Mouse (Mus musculus) cortical plate, adult 2 months (tissue): ENCODE data around the gene Rps15. TPM values are rescaled to one million over a fixed set of nuclear protein-coding genes. Genes with fewer than 3 reads are reported as not detected.

Experiments
- H3K27ac ChIP-seq: fragments of 200-500 bp; 2 replicates; pipeline ENCODE4 v1.5.1; 2012; ENCODE audit warnings: low read length, control low read depth, inconsistent platforms; ENCODE audit not compliant: insufficient read depth
- H3K4me1 ChIP-seq: fragments of 200-500 bp; 2 replicates; pipeline ENCODE4 v1.6.1; 2011; ENCODE audit warnings: low read length; ENCODE audit not compliant: control insufficient read depth, insufficient read depth
- H3K4me3 ChIP-seq: fragments of 200-500 bp; 2 replicates; pipeline ENCODE4 v1.5.1; 2011; ENCODE audit warnings: mild to moderate bottlenecking, low read length, control low read depth; ENCODE audit not compliant: insufficient read depth
- CTCF ChIP-seq: fragments of 200-500 bp; IDR thresholded peaks from 2 replicates; pipeline ENCODE4 v1.5.1; 2011; ENCODE audit warnings: mild to moderate bottlenecking, control low read depth, low read length; ENCODE audit not compliant: insufficient read depth; ENCODE audit errors: extremely low read depth
- POLR2A ChIP-seq: fragments of 200-500 bp; IDR thresholded peaks from 2 replicates; pipeline ENCODE4 v1.6.1; 2011; ENCODE audit warnings: mild to moderate bottlenecking, low read length, control low read depth; ENCODE audit not compliant: insufficient read depth; ENCODE audit errors: extremely low read depth
- polyA plus RNA-seq: library from polyadenylated mRNA; depleted of rRNA; stranded (reverse); fragments of >200 nt; gene quantifications from 2 replicates; pipeline ENCODE4 v1.2.3, GENCODE M21; 2012

The Rps15 gene
- polyA plus RNA-seq, 1 experiment = 2,263 TPM

- peaks cover 8% of the 10 kb centered on the region for H3K4me1 ChIP-seq
- H3K27ac ChIP-seq = no peak overlapping the region
- no peak overlapping the region for H3K4me3 ChIP-seq
- TF ChIP-seq POLR2A (no peak), CTCF (no peak)
These were observed 12.6 kb downstream of the Rps15 start for GRCm38 (mm10) chr10:80304862-80305261.

GRCm38 (mm10) chr10:80311560-80311959 is 19.3 kb downstream of the Rps15 start:
- no peak overlapping the region for H3K4me3 ChIP-seq
- H3K27ac ChIP-seq = no peak overlapping the region
- no peaks in the 10 kb centered on the region for H3K4me1 ChIP-seq
- no peak for TF ChIP-seq CTCF
- TF ChIP-seq POLR2A = no peak

GRCm38 (mm10) chr10:80312586-80313504 is 20.6 kb downstream of the Rps15 start:
- no peak overlapping the region for H3K4me3 ChIP-seq
- no peak overlapping the region for H3K27ac ChIP-seq
- no peaks in the 10 kb centered on the region for H3K4me1 ChIP-seq
- TF ChIP-seq POLR2A (no peak), CTCF (no peak)

- H3K27ac ChIP-seq = no peak overlapping the region
- H3K4me3 ChIP-seq = no peak overlapping the region
- TF ChIP-seq CTCF = no peak
- no peak for TF ChIP-seq POLR2A
- no peaks in the 10 kb centered on the region for H3K4me1 ChIP-seq
These were observed 21.5 kb downstream of the Rps15 start for GRCm38 (mm10) chr10:80313627-80314201.

- TF ChIP-seq POLR2A = no peak
- no peak for TF ChIP-seq CTCF
- Histone ChIP-seq H3K27ac (no peak overlapping the region), H3K4me1 (peaks cover 4% of the 10 kb centered on the region), H3K4me3 (no peak overlapping the region)
These were observed 22.3 kb downstream of the Rps15 start for GRCm38 (mm10) chr10:80314494-80315001.

GRCm38 (mm10) chr10:80315315-80315714 is 23.1 kb downstream of the Rps15 start:
- H3K27ac ChIP-seq = no peak overlapping the region
- no peak overlapping the region for H3K4me3 ChIP-seq
- TF ChIP-seq CTCF (no peak), POLR2A (no peak)
- peaks cover 5% of the 10 kb centered on the region for H3K4me1 ChIP-seq

GRCm38 (mm10) chr10:80316359-80316781 is 24.1 kb downstream of the Rps15 start:
- no peak for TF ChIP-seq POLR2A
- TF ChIP-seq CTCF = no peak
- peaks cover 5% of the 10 kb centered on the region for H3K4me1 ChIP-seq
- H3K27ac ChIP-seq = peak overlapping the region; percentile 0; the same call in 1 of the 2 replicates

GRCm38 (mm10) chr10:80317011-80317410 is 24.8 kb downstream of the Rps15 start:
- TF ChIP-seq CTCF = no peak
- TF ChIP-seq POLR2A = no peak
- Histone ChIP-seq H3K27ac (no peak overlapping the region), H3K4me1 (peaks cover 5% of the 10 kb centered on the region), H3K4me3 (no peak overlapping the region)

More at GRCm38 (mm10) chr10:80316359-80316781, 24.1 kb downstream of the Rps15 start:
- H3K4me3 ChIP-seq = no peak overlapping the region

- TF ChIP-seq POLR2A (peak; percentile 59; the same call in 1 of the 2 replicates), CTCF (no peak)
- no peak within 1 kb of the TSS for H3K27ac ChIP-seq
- H3K4me3 ChIP-seq = peak within 1 kb of the TSS; percentile 59
- peaks cover 5% of the 10 kb centered on the region for H3K4me1 ChIP-seq
These were observed 28.1 kb downstream of the Rps15 start, which contains the start of gene 2310011J03Rik for GRCm38 (mm10) chr10:80320340-80320760. Gene 2310011J03Rik, minus strand, starts transcription at chr10:80320537.
